Mouse (Mus musculus) small intestine, adult 2 months (tissue): ENCODE results near the gene Evi2b.

ENCODE experiments used
- CTCF ChIP-seq: fragments of 200-500 bp; IDR thresholded peaks from 2 replicates; pipeline ENCODE4 v1.5.1; 2012; ENCODE audit warnings: low read depth, mild to moderate bottlenecking, control low read depth, inconsistent platforms, low read length, moderate library complexity, mixed read lengths; ENCODE audit not compliant: insufficient replicate concordance, insufficient read length; ENCODE audit errors: extremely low read depth
- POLR2A ChIP-seq: fragments of 200-500 bp; IDR thresholded peaks from 2 replicates; pipeline ENCODE4 v1.6.1; 2012; ENCODE audit warnings: low read depth, mild to moderate bottlenecking, control low read depth, inconsistent platforms, low read length, moderate library complexity

GRCm38 (mm10) chr11:79483392-79483791 is 40.2 kb downstream of the Evi2b start:
- TF ChIP-seq CTCF (no peak), POLR2A (no peak)
